27 mouse cellular contexts compared by ENCODE assay signal in genomic region chr7:126345557-126345956, GRCm38 (mm10). TPM values are rescaled to one million over a fixed set of nuclear protein-coding genes. Genes with fewer than 3 reads are reported as not detected.
DNase-seq lines count a peak whose midpoint lies in the region; ATAC-seq and TF ChIP-seq lines count a peak whose summit lies in the region.
"Had no signal": no experiment of that assay in that cellular context is flagged by ENCODE, and none has a peak within 500 bp of the region (broad histone marks: within the 10 kb centered on the region; RNA-seq: fewer than 3 reads in every experiment).

No protein-coding gene starts in this region.

- no peak overlapping the region for H3K4me3 ChIP-seq in lung, embryonic 14.5 days (ENCODE audit: low read depth, low read length)
- no peak overlapping the region for H3K4me3 ChIP-seq in stomach, embryonic 16.5 days (replicated peaks; ENCODE audit: low read length)
- H3K4me3 ChIP-seq: forebrain, embryonic 10.5 days; hindbrain, embryonic 12.5 days; limb, embryonic 10.5 days; limb, embryonic 15.5 days; liver, embryonic 15.5 days; neural tube, embryonic 13.5 days had no signal

- H3K36me3 ChIP-seq in lung, embryonic 14.5 days (ENCODE audit: insufficient read depth): no peaks in the 10 kb centered on the region
- no peaks in the 10 kb centered on the region for H3K36me3 ChIP-seq in stomach, embryonic 16.5 days (ENCODE audit: control insufficient read depth, insufficient read depth, low read length)
- H3K36me3 ChIP-seq: forebrain, embryonic 10.5 days; hindbrain, embryonic 12.5 days; limb, embryonic 10.5 days; limb, embryonic 15.5 days; liver, embryonic 15.5 days; neural tube, embryonic 13.5 days had no signal

- WGBS in lung, embryonic 14.5 days: 52% methylated on average over 3 of the region's 3 CpGs
- 55% methylated on average over 3 of the region's 3 CpGs for WGBS in stomach, embryonic 16.5 days

- DNase-seq in lung, embryonic 14.5 days: peak; percentile 46
- DNase-seq in lung, postnatal 25 days (ENCODE audit: low spot score): no peak
- DNase-seq in ES-CJ7 (ENCODE audit: low read depth, low spot score): peak; percentile 61
- peak; percentile 76 for DNase-seq in R1 (ENCODE audit: low read depth, low spot score)
- DNase-seq in right cerebral cortex, postnatal 10 days (ENCODE audit: low spot score in 2 of 2): no peak
- DNase-seq: adrenal gland, adult 8-10 months; B cell, adult 2 months; cerebellum, adult 2 months; cerebellum, postnatal 14 days; forebrain, postnatal 0 days; heart, postnatal 36 days; kidney, adult 8-10 months; thymus, postnatal 14 days had no signal

- no peak overlapping the region for H3K4me2 ChIP-seq in lung, embryonic 14.5 days
- no peak overlapping the region for H3K4me2 ChIP-seq in stomach, embryonic 16.5 days (ENCODE audit: low read depth, low read length)
- H3K4me2 ChIP-seq: heart, embryonic 11.5 days; hindbrain, embryonic 12.5 days; limb, embryonic 15.5 days; liver, embryonic 15.5 days; midbrain, embryonic 11.5 days; neural tube, embryonic 13.5 days had no signal

- no peak for TF ChIP-seq CTCF in lung, embryonic 14.5 days (IDR thresholded peaks at IDR 0.05; ENCODE audit: low read depth)

- no peak overlapping the region for H3K27ac ChIP-seq in lung, embryonic 14.5 days (ENCODE audit: low read depth)
- H3K27ac ChIP-seq in stomach, embryonic 16.5 days (ENCODE audit: low read length): no peak overlapping the region
- H3K27ac ChIP-seq: forebrain, embryonic 10.5 days; hindbrain, embryonic 12.5 days; kidney, postnatal 0 days; limb, embryonic 10.5 days; liver, embryonic 15.5 days; neural tube, embryonic 13.5 days had no signal

- no peak overlapping the region for H3K9ac ChIP-seq in lung, embryonic 14.5 days
- no peak overlapping the region for H3K9ac ChIP-seq in stomach, embryonic 16.5 days (ENCODE audit: low read length)
- H3K9ac ChIP-seq: forebrain, postnatal 0 days; hindbrain, embryonic 12.5 days; limb, embryonic 15.5 days; liver, embryonic 15.5 days; neural tube, embryonic 13.5 days had no signal

- ATAC-seq in lung, embryonic 14.5 days (ENCODE audit: insufficient read depth): no peak
- ATAC-seq in stomach, embryonic 16.5 days (ENCODE audit: insufficient read depth, low FRiP score): peak; percentile 66; the same call in 1 of the 2 replicates
- no peak for ATAC-seq in monocyte, adult 5-6 weeks (replicated peaks; ENCODE audit: insufficient number of reproducible peaks, low FRiP score, low TSS enrichment, poor library complexity, severe bottlenecking)
- ATAC-seq: forebrain, postnatal 0 days; intestine, embryonic 16.5 days; lung, postnatal 0 days had no signal

- no peaks in the 10 kb centered on the region for H3K9me3 ChIP-seq in lung, embryonic 14.5 days (ENCODE audit: low read depth, low read length)
- no peaks in the 10 kb centered on the region for H3K9me3 ChIP-seq in stomach, embryonic 16.5 days (replicated peaks; ENCODE audit: control insufficient read depth, low read length)
- H3K9me3 ChIP-seq: forebrain, embryonic 10.5 days; hindbrain, embryonic 12.5 days; limb, embryonic 10.5 days; limb, embryonic 15.5 days; liver, embryonic 15.5 days; neural tube, embryonic 13.5 days had no signal

- no peaks in the 10 kb centered on the region for H3K4me1 ChIP-seq in lung, embryonic 14.5 days (ENCODE audit: insufficient read depth)
- no peaks in the 10 kb centered on the region; the same call in 1 of the 2 replicates for H3K4me1 ChIP-seq in stomach, embryonic 16.5 days (ENCODE audit: control insufficient read depth, insufficient read depth, low read length)
- H3K4me1 ChIP-seq: hindbrain, embryonic 12.5 days; limb, embryonic 10.5 days; neural tube, embryonic 13.5 days had no signal

- H3K27me3 ChIP-seq in lung, embryonic 14.5 days (ENCODE audit: insufficient read depth, low read length): no peaks in the 10 kb centered on the region
- no peaks in the 10 kb centered on the region for H3K27me3 ChIP-seq in stomach, embryonic 16.5 days (ENCODE audit: control insufficient read depth, insufficient read depth, low read length)
- H3K27me3 ChIP-seq: limb, embryonic 15.5 days; liver, embryonic 15.5 days; neural tube, embryonic 13.5 days had no signal

RNA-seq across cellular contexts. Expression of gene Lat, which starts 23.8 kb away (rescaled TPM):
- 1.7 and 2.8 TPM in 2 replicates for polyA plus RNA-seq in lung, embryonic 14.5 days (2014; fragmentation: Nextera tagmentation; extraction: Ambion mirVana)
- polyA plus RNA-seq in stomach, embryonic 16.5 days (2015; fragmentation: Nextera tagmentation; extraction: Ambion mirVana): 0.51 and 2.0 TPM in 2 replicates
- total RNA-seq in monocyte, adult 5-6 weeks (2017): 14.9 to 47.4 TPM (median 19.3 TPM) in 3 replicates
- total RNA-seq: midbrain, postnatal 0 days had no signal

RNA-seq across cellular contexts. Expression of gene Spns1, which starts 31.7 kb away (rescaled TPM):
- 41.7 and 46.0 TPM in 2 replicates for polyA plus RNA-seq in lung, embryonic 14.5 days (2014; fragmentation: Nextera tagmentation; extraction: Ambion mirVana)
- 48.1 and 52.4 TPM in 2 replicates for polyA plus RNA-seq in stomach, embryonic 16.5 days (2015; fragmentation: Nextera tagmentation; extraction: Ambion mirVana)
- total RNA-seq in monocyte, adult 5-6 weeks (2017): 10.4 to 11.6 TPM (median 10.7 TPM) in 3 replicates

RNA-seq across cellular contexts. Expression of gene Nfatc2ip, which starts 51.0 kb away (rescaled TPM):
- polyA plus RNA-seq in lung, embryonic 14.5 days (2014; fragmentation: Nextera tagmentation; extraction: Ambion mirVana): 3.6 and 4.3 TPM in 2 replicates
- 1.1 and 1.4 TPM in 2 replicates for polyA plus RNA-seq in stomach, embryonic 16.5 days (2015; fragmentation: Nextera tagmentation; extraction: Ambion mirVana)
- total RNA-seq in monocyte, adult 5-6 weeks (2017): 9.6 to 13.0 TPM (median 9.7 TPM) in 3 replicates

Comparison
In these comparisons a context has a peak if more than half of its experiments do, and no peak if none do; other contexts are left out.
1. DNase-seq: peak in lung, embryonic 14.5 days (single experiment), ES-CJ7 (single experiment) and R1 (single experiment); none in lung, postnatal 25 days (single experiment) and right cerebral cortex, postnatal 10 days (0 of 2).